Mouse (Mus musculus): ENCODE measurements around the gene Gm10665.
"Not testable (repeated sequence)": the region's sequence is repeated elsewhere in the genome, so short reads cannot be mapped to it uniquely, and the experiment has no call there.

Gene Gm10665

DNA sequence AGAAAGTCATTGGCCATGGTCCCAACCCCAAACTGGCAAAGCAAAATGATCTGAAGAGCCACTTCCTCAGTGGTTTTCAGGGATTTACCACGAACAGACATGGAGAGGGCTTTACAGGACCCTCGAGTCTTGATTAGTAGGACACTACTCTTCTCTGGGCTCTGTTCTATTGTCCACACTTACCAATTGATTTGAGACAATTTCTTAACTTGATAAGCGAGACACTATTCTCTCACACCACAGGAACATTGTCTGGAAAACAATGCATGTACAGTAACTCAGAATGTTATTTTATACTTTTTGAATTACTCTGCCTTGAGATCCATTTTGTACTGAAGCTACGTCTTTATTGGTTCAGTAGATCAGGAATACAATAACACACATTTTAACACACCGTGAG lies at the start of gene Gm10665:
TSS of gene Gm10665 (minus strand) at position 101 of the 400 bp plus-strand sequence.
- DNase-seq (ENCODE audit: low spot score) = not testable (repeated sequence)

DNA sequence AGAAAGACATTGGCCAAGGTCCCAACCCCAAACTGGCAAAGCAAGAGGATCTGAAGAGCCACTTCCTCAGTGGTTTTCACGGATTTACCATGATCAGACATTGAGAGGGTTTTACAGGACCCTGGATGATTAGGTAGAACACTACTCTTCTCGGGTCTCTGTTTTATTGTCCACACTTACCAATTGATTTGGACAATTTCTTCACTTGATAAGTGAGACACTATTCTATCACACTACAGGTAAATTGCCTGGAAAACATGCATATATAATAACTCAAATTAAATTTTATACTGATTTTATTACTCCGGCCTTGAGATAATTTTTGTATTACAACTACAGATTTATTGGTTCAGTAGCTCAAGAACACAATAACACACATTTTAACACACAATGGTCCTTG lies 35.7 kb upstream of the Gm10665 start, which contains the start of gene Vmn1r151:
TSS of gene Vmn1r151 (minus strand) at position 101 of the 400 bp plus-strand sequence.
- DNase-seq (ENCODE audit: low spot score) = not testable (repeated sequence)

DNA sequence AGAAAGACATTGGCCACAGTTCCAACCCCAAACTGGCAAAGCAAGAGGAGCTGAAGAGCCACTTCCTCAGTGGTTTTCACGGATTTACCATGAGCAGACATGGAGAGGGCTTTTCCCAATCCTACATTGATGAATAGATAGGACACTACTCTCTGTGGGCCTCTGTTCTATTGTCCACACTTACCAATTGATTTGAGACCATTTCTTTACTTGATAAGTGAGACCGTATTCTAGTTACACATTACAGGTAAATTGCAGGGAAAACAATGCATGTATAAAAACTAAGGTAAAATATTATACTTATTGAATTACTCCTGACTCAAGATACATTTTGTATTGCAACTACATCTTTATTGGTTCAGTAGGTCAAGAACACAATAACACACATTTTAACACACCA lies 25.7 kb downstream of the Gm10665 start, which contains the start of gene Vmn1r149:
TSS of gene Vmn1r149 (minus strand) at position 101 of the 400 bp plus-strand sequence.
- not testable (repeated sequence) for DNase-seq (ENCODE audit: low spot score)

DNA sequence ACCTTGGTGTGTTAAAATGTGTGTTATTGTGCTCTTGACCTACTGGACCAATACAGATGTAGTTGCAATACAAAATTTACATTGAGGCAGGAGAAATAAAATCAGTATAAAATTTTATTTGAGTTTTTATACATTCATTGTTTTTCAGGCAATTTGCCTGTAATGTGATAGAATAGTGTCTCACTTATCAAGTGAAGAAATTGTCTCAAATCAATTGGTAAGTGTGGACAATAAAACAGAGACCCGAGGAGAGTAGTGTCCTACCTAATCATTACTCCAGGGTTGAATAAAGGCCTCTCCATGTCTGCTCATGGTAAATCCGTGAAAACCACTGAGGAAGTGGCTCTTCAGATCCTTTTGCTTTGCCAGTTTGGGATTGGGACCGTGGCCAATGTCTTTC lies 50.6 kb downstream of the Gm10665 start, which contains the start of gene Vmn1r148:
TSS of gene Vmn1r148 (plus strand) at position 301 of the 400 bp plus-strand sequence.
- not testable (repeated sequence) for DNase-seq (ENCODE audit: low spot score)
